Mouse (Mus musculus) lung, adult 18-20 months (tissue): ENCODE measurements around the gene Pde4dip.

Source experiments
- DNase-seq, 2 experiments: peaks; one replicate each; pipeline ENCODE4 v3.0.0; 2022; ENCODE audit warnings: mixed read lengths in 2 of 2

Gene Pde4dip

GRCm38 (mm10) chr3:97801178-97801699 lies 87.3 kb downstream of the Pde4dip start:
- DNase-seq = no peak

DNA sequence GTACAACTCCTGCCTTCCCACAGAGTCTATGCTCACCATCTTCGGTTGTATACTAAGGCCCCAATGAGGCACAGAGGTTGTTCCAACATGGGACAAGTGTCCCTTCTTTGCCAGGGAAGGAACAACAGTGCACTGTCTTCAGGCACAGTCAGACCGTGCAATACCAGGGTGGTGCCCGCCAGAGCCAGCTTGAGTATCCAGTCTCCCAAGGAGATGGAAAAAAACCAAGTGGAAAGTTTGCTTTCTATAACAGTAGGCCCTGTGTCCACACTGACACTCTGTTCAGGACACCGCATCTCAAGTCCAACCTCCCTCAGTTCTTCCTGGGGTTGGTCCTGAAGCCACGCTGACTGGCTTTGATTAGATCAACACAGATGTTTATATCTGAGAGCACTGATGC lies 87.8 kb downstream of the Pde4dip start:
- no peak for DNase-seq

GRCm38 (mm10) chr3:97800004-97800403 lies 88.5 kb downstream of the Pde4dip start:
- no peak for DNase-seq

DNA sequence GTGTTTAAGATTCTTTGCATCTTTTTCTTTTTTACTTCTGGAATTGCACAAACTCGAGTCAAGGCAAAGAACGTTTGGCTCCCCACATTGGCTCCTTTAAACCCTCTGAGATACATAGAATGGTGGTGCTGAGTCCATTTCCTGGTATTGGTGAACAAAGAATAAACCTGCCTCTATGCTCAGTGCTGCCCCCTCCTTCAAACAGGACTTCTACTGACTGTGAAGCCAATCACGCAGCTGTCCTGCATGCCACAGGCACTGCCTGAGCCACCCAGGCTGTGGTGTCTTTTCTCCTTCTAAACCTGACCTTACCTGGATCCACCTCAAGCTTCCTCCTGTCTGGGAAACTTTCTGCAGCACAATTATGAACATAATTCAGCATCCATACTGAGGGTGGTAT lies 89.2 kb downstream of the Pde4dip start:
- no peak for DNase-seq

DNA sequence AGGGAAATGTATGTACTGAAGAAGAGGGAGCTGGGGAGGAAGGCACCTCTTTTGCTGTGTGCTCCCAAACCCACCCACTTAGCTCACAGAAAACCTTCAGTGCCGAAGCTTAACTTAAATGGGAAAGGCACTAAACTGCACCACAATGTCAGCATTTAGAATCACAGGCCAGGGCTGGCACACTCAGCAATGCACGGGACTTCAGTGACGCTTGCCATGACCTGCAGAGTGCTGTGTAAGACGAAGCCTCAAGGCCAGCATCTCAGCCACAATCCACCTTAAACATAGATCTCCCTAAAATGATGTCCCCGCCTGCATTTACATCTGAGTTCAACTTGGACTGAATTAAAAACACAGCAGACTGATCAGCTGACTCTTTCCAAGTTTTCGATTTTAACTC lies 91.1 kb downstream of the Pde4dip start:
- DNase-seq = no peak

DNA sequence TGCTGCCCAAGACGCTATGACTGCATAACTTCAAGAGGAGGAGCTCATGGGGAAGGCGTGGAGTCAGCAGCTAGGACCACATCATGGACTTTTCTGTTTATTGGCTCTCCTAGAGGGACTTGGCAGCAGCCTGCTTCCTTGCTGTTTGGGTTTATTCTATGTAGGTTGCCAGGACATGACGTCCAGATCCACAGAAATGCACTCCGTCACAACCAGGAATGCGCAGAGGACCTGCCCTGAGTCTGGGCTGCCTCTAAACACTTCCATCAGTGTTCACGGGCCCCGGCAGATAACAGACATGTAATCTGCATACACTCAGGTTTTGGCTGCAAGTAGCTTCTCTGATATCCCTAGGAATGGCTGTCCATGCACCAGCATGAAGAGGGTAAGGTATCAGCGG lies 94.5 kb downstream of the Pde4dip start:
- DNase-seq = no peak

DNA sequence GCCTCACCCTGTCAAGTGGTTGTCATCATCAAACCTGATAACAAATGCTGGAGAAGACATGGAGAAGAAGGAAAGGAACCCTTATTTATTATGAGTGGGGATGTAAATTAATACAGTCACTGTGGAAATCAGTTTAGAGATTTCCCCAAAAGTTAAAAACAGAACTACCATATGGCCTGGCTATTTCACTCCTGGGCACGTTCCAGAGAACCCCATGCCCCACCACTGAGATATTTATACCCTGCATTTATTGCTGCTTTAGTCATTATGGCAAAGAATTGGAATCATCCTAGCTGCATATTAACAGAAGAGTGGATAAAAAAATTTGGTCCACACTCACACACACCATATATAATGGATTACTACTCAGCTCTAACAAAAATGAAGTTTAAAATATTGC lies 98.4 kb downstream of the Pde4dip start:
- DNase-seq = no peak

GRCm38 (mm10) chr3:97789317-97789716 lies 99.2 kb downstream of the Pde4dip start:
- no peak for DNase-seq

DNA sequence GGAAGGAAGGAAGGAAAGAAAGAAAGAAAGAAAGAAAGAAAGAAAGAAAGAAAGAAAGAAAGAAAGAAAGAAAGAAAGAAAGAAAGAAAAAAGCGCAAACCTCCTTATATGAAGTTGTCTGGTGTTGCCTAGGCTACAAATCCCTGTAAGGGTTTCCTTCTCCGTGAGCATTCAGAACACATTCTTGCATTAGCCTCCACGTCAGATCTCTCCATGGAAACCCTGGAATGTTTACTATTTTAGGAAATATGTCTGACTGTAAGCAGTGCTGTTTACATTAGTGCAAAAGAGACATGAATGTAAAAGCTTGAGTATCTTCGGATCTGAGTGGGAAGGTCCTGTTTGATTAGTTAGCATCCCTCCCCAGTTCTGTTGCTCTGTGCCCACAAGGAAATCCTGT lies 112.3 kb downstream of the Pde4dip start:
- DNase-seq = no peak

DNA sequence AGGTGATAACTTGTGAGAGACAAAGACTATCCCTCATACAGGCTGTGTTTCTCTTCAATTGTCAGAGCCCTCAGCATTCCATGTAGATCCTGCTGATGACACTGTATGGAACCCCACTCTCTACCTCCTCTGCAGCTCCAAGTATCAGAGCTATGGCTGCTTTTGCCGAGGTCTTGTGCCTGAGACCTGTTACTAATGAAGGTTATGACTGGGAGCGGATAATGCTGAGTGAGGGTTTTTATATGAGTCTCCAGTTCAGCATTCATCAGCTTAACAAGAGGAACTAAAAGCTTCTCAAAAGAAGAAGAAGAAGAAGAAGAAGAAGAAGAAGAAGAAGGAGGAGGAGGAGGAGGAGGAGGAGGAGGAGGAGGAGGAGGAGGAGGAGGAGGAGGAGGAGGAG lies 112.8 kb downstream of the Pde4dip start:
- DNase-seq = no peak

DNA sequence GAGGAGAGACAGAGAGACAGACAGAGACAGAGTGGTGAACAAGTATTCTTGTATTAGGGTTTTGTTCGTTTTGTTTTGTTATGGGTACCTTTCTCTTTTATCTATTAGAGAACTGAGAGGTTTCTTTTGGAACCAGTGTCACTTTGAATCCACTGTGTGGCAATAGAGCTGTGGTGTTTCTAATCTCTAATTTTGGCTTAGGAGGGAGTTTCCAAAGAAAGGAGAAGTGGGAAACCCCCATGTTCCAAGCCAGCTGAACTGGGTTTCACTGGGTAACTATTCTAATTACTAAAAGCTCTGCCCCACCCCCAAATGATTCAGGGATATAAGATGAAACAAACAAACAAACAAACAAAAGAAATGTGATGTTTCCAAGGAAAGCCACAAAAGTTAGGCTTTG lies 113.6 kb downstream of the Pde4dip start:
- no peak for DNase-seq

- peak; percentile 95 to 96 for DNase-seq
Observed at GRCm38 (mm10) chr3:97767771-97768762, 120.4 kb downstream of the Pde4dip start.

DNA sequence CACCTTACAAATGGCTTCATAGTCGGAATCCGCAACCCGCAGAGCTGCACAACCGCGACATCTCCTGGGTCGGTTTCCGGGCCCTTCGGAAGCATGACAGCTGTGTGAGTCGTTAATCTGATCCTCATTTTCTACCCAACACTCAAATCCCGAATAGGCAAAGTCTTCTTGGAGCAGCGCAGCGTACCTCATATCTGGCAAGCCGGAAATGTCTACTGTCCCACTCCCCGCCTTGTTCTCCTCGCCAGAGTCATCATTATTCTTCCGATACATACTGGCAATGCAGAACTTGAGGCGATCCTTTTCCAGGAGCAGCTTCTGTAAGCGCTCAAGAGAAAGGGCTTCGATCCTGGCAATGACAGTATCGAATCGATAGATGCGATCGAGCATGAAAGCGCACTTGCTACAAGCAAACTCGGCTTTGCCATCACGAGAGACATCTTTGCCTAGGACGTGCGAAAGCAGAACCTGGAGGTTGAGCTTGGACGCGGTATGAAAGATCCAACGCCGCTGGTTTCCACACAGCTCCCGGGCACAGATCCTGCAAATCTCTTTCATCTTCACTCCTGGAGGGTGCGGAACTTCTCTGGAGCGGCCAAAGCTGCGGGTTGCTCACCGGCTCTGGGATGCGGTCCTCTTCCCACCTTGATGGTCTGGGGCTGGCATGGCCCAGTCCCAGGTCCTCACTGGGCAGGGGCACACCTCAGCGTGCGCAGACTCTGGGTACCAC lies 121.3 kb downstream of the Pde4dip start:
- peak in 1 of 2 experiments; percentile 9 for DNase-seq

GRCm38 (mm10) chr3:97766459-97766858 lies 122.0 kb downstream of the Pde4dip start:
- DNase-seq = no peak

DNA sequence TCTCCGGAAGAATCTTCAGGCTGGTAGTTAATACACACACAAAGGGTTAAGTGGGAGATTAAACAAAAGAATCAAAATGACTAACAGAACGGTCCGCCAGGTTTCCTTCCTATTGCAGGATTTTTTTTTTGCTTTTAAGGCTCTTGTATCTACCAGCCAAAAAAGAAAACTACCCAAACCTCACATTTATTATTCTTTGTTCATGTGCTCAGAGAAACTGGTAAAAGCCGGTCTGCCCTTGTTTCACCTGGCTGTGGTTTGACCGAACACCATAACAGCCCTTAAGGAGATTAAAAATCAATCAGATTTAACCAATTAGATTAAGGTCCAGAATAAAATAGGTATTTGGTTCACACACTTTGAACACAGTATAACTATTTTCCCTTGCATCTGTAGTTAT lies 124.4 kb downstream of the Pde4dip start:
- no peak for DNase-seq

DNA sequence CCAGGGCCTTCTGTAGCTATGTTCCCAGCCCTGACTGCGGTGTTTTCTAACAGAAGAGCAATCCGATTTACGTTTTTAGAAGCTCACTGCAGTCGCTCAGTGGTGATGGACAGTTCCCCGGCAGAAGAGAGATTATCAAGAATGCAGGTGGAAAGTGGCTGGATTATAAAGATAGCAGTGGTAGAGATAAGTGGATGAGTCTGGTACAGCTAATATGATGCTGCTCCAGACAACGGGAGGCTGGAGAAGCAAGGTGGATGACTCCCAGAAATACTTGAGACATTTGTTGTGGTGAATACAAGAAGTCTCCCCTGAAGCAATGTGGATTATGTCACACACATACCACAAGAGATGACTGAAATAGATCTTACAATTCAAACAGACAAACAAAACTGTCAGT lies 126.6 kb downstream of the Pde4dip start:
- DNase-seq = no peak

DNA sequence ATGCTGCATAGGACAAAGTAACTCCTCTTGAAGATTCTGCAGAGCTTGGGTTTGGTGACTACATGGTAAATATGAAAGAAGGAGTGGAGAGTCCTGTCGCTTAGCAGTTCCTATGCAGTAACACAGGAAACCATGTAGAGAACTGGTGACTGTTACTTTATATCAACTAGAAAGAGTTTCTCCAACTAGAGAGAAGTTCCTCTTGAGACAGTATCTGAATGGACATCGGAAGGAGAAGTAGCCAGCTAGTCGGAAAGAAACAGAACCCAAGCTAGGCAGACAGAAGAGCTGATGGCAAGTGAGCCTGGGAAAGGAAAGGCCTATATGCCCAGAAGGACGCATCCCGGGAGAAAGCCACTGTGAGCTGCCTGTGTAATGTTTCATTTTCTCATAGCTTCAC lies 127.3 kb downstream of the Pde4dip start:
- no peak for DNase-seq

GRCm38 (mm10) chr3:97759846-97760245 lies 128.7 kb downstream of the Pde4dip start:
- no peak for DNase-seq

DNA sequence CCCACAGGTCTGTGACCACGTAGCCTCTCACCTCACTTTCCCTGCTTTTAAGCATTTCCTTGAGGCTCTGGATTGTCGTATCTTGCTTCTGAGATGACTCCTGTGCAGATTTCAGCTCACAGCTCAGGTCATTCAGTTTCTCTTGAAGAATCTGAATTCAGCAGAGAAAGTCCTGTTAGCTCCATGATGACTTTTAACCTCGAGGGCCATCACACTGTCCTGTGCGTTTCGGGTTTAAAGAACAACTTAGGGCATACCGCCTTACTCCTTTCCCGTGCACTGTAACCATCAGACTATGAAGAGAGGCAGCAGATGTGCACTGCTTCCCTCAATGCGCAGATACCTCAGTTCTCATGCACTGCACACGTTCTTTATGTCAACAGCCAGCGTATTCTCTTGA lies 131.0 kb downstream of the Pde4dip start:
- DNase-seq = no peak

DNA sequence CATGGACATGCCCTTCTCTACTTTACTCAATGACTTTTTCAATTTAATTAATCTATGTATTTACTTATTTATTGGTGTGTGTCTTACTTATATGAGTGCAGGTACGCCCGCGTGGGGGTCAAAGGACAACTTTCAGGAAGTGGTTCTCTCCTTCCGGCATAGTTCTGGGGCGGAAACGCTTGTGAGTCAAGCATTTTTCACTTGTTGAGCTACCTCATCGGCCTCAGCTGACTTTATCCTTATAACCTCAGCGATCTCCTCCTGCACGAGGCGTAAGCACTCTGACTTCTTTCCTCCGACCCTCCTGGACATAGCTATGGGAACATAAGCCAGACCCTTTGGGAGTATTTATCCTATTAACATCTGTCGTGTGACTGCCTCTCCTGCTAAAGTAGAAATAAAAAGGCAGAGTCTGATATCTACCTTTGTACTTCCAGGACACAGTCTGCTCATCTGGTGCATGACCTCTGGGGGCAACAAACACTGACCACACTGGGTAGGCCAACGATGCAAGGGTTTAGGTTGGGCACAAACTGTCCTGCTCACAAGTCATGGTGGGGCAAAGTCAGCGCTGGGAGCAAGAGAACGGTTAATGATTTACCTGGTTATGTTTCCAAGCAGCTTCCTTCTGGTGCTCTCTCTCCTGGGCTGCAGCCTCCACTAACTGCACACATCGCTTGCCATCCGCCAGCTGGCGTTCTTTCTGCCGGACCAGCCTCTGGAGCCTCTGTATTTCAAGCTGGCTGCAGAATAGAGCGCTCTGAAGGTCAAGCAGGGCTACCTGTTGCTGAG lies 132.0 kb downstream of the Pde4dip start:
- DNase-seq = no peak

- DNase-seq = no peak
Observed at GRCm38 (mm10) chr3:97755411-97755810, 133.1 kb downstream of the Pde4dip start.

DNA sequence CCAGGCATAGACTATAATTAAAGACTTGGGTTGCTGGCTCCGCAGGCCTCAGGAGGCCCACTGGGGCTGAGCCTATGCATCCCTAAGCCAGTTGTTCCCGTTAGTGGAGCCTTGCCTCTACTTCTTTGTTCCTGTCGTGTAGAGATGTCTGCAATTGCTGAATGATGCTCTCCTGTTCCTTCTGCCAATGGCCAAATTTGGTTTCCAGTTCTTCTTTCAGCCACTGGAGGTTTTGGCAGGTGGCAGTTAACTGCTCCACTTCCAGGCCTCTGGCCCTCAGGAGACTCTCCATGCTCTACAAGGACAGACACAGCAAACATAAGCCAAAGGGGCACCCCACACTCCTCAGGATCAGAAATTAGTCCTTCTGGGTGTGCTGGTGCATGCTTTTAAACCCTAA lies 135.6 kb downstream of the Pde4dip start:
- DNase-seq = no peak

DNA sequence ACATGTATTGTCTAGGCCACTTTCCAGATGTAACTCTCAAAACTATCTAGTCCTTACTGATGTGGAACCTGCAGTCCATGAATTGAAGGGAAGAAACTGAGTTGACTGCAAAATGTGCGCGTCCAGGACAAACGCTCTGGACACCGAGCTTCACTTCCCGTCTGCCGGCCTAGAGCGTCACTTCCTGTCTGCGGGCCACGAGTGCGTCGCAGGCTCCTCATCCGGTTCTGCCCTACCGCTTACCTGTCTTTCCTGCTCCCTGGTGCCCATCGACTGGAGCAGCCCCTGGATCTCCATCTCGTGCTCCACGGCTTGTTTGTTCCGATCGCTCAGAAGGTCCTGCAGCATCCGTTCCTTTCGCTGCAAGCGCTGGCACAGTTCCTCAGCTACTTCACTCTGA lies 136.9 kb downstream of the Pde4dip start:
- no peak for DNase-seq
